Mouse (Mus musculus): ENCODE data around the gene Vwa3b.

Vwa3b gene

DNA sequence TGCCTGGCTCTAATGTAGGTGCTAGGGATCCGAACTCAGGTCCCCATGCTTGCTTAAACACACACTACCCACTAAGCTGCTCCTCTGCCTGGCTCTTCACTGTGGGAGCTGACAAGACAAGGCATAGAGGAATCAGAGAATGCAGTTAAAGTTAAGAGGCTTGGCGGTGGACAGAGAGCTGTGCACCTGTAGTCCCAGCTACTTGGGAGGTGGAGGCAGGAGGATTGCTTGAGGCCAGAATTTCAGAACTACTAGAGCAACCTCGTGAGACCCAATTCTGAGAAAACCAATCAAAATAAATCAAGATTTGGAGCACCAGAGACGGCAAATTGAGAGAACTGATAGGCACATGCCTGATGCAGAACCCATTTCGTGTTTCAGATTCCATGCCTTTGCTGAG lies 36.7 kb downstream of the Vwa3b start:
- no peak for DNase-seq (ENCODE audit: low spot score in 2 of 2)

GRCm38 (mm10) chr1:37063841-37064240 lies 37.4 kb downstream of the Vwa3b start:
- DNase-seq (ENCODE audit: low spot score in 2 of 2): no peak

DNA sequence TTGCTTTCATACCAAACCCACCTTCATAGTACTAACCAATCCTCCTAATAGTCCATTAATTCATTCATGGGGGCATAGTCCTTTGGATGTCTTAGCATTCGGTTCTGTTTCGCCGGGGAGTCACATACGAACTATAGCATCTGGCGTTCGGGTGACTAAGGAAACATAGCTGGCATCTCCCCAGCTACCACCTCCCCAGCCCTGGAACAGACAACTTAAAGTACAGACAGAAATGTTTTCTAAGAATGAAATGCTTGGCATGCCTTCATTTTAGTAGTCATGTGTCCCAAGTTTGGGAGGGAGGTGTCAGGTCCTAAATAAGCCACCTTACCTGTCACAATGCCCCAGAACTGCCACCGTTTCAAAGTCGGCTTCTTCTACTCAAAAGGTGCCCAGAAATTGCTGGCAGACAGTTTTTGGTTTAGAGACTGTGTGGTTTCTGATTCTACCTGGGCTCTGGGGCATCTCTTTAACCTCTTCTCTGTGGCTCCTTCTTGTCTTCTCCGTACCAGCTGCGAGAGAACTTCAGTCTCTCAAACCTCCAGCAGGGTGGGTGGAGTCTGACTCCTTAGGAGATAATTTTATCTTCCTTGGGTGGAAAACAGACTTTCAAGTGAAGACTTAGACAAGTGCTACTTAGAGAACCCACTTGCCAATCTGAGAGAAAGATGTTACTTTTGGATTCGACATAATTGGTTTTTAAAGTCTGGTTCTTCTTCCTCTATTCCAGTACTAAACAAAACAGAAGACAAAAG lies 39.4 kb downstream of the Vwa3b start:
- no peak for DNase-seq (ENCODE audit: low spot score in 2 of 2)

DNA sequence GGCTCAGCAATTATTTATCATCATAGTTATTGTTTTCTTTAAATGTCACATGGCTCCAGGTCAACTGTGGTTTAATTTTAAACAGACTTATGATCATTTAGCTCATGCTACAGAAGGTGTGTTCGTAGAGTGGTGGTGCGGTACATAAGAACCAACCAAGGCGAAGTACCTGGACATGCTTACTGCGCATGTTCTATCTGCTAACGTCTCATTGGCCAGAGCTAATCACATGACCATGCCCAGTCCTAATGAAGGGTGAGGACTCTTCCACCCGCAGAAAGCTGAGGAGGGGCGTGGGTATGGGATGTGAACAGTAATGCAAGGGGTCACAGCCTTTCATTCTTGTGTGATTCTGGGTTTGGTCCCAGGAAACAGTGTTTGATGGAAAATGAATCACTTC lies 49.4 kb downstream of the Vwa3b start:
- DNase-seq (ENCODE audit: low spot score in 2 of 2): no peak

- DNase-seq (ENCODE audit: low spot score in 2 of 2): no peak
These were observed 50.9 kb downstream of the Vwa3b start for GRCm38 (mm10) chr1:37077266-37077665.

- no peak for DNase-seq (ENCODE audit: low spot score in 2 of 2)
These were observed 51.7 kb downstream of the Vwa3b start for GRCm38 (mm10) chr1:37077955-37078549.

DNA sequence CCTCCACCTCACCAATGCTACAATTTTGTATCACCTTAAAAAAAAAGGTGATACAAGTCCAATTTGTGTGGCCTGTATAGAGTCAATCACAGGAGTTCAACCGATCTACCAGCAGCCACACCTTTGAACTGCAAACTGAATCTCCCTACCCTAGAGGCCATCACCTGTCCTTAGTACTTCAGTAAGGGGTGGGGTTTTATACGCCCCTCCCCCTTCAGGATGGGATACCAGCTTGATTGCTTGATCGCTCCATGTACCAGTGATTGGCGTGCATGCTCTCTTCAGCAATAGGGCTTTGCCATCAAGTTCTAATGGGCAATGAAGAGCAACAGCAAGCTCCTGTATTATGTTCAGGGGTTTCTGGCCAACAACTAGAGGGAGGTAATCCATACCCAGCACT lies 54.0 kb downstream of the Vwa3b start:
- no peak for DNase-seq (ENCODE audit: low spot score in 2 of 2)

- DNase-seq (ENCODE audit: low spot score in 2 of 2): no peak
These were observed 55.2 kb downstream of the Vwa3b start for GRCm38 (mm10) chr1:37081376-37082214.

GRCm38 (mm10) chr1:37082215-37082464 lies 55.7 kb downstream of the Vwa3b start:
- DNase-seq (ENCODE audit: low spot score in 2 of 2): no peak

DNA sequence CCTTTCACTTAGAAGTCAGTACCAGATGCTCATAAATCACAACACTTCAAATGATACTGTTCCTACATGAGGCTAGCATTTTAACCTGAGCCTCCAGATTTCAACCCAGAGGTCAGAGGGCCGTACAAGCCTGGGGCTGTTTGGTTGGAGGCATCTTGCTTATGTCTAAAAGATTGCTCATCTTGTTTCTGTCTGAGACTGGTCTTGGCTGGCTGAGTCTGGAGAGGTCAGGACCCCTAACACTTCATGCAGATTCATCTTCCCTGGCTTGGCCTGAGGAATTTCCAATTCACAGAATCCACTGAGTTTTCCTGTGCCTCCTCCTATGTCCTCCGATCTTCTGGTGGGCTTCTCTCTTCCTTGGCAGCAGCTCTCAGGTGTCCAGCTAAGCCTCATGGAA lies 57.7 kb downstream of the Vwa3b start:
- no peak for DNase-seq (ENCODE audit: low spot score in 2 of 2)

DNA sequence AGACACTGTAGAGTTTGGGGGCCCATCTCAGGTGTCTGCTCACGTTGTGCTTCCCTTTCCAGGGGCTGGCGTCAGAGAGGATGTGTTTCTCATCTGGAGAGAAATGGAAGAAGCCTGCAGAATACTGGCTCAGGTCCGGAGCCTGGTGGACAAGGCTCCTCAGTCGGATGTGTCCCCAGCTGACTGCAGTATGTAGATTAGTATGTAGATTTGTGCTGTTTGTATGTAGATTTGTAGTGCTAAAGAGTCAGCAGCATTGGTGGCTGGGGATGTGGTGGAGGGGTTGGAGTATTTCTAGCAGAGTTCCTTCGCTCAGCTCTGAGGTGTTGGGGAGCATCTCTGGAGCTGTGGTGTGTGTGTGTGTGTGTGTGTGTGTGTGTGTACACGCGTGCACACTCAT lies 58.8 kb downstream of the Vwa3b start:
- no peak for DNase-seq (ENCODE audit: low spot score in 2 of 2)

DNA sequence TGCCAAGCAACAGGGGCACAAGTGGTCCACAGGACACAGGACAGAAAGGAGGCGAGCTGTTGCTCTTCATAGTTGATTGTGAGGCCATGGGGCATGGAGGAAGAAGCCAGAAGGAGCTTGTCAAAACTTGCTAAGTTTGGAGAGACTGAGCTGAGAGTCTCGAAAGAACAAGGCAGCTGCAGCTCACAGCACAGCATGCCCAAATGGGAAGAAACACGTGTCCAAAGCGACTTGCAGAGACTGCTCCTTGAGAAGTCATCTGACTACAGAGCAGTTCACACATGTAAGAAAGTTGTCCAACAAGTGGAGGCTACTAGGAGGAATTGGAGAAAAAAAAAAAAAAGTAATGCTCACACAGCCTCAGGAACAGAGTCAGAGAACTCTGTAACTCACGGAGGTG lies 62.8 kb downstream of the Vwa3b start:
- no peak for DNase-seq (ENCODE audit: low spot score in 2 of 2)

- DNase-seq (ENCODE audit: low spot score in 2 of 2): no peak
These were observed 71.1 kb downstream of the Vwa3b start for GRCm38 (mm10) chr1:37097382-37098093.

DNA sequence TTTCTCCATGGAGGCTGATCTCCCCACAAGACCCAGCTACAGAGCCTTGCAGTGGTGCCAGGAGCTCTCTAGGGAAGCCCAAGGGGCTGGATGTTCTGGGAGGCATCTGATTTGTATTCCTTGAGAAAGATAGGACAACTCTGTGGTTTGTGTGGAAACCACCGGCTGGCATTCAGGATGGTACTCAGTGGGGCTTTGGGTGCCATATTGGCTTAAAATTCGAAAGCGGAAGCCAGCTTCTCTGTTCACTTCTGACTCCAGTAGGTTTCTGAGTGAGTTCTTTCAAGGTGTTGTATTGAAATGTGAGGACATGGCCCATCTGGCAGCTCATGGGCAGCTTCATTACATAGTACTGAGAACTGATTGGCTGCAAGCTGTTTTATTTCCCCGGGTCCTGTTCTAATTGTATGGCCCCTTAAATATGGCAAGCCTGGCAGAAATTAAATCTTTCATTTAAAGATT lies 71.7 kb downstream of the Vwa3b start:
- DNase-seq (ENCODE audit: low spot score in 2 of 2): no peak

- no peak for DNase-seq (ENCODE audit: low spot score in 2 of 2)
These were observed 74.0 kb downstream of the Vwa3b start for GRCm38 (mm10) chr1:37100361-37100760.

DNA sequence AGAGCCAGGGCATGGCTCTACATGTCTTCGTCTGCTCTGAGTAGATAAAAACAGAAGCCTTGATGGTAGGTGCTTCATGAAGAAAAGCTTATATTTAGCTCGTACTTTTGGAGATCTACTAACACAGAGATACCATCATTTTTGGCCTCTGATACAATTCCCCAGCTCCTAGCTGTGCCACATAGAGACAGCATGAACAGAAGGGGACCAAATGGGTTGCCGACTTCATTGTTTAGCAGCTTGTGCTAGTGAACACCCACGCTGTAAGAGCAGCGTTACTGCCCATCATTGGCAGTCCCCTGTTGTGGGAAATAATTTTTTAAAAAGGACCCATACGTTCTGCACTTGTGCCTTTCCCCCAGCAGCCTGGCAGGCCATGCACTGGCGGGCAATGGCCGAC lies 74.6 kb downstream of the Vwa3b start:
- DNase-seq (ENCODE audit: low spot score in 2 of 2): no peak

DNA sequence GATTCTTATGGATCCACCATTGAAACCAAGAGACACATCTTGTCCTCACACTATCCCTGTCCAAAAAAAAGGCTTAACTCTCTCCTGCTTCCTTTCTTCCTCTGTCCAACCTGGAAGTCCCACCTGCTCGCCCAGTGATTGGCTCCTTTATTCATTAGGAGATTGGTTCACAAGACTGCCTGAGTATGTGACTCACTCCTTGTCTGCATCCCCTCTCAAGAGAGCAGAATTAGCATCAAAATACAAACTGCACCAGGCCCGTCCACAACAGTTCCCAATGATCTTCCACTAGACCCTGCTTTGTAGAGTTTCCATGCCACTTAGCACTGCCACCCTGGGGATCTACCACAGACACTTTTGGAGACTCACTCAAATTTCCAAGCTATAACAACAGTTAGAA lies 75.3 kb downstream of the Vwa3b start:
- no peak for DNase-seq (ENCODE audit: low spot score in 2 of 2)

DNA sequence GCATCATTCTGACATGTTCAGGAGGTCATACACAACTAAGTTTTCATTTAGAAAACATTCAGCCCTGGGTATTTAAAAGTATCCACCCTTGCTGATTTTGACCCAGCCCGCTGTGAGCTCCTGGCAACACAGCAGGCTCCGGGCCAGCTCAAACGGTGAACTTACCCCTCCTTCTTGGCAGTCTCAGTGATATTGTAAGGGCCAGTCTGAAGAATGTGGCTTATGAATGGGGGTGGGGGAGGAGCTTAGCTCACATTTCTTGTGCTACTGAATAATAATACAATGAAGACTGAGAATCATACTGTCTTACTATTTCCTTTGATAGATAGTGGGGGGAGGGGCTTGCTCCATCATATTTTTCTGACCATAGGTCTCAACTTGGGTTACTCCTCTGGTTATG lies 78.8 kb downstream of the Vwa3b start:
- DNase-seq (ENCODE audit: low spot score in 2 of 2): no peak

GRCm38 (mm10) chr1:37113781-37114180 lies 87.4 kb downstream of the Vwa3b start:
- DNase-seq (ENCODE audit: low spot score in 2 of 2): no peak

DNA sequence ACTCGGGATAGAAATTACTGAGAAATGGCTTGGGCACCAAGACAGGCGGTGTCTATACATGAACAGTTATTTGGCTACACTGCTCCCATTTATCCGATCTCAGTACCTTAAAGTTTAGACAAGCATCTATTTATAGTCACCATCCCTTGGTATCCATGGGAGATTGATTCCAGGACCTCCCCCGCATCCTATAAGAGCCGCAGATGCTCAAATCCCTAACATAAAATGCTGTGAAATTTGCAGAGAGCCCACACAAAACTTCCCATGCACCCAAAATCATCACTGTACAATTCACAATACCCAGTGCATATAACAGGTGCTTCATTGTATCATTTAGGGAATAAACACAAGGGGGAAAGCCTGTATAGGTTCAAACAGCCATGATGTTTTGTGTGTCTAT lies 89.5 kb downstream of the Vwa3b start:
- DNase-seq (ENCODE audit: low spot score in 2 of 2): no peak

DNA sequence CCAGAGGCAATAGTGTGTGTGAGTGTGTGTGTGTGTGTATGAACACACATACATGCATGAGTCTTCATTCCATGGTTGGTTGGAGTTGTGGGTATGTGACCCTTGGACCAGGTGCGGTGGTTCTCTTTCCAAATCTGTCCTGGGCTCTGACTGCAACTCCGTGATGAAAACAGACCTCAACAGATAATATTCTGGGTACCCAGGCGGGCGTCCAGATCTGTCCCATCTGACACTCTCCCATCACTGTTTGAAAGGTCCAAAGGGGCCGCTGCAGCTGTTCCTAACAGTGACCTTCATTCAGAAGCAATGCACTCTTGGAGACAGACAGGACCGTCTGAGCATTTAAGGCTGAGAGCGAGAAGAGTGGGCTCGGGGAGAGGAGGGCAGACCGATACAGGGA lies 90.2 kb downstream of the Vwa3b start:
- no peak for DNase-seq (ENCODE audit: low spot score in 2 of 2)

- no peak for DNase-seq (ENCODE audit: low spot score in 2 of 2)
These were observed 91.6 kb downstream of the Vwa3b start for GRCm38 (mm10) chr1:37117964-37118363.
